Mouse (Mus musculus): ENCODE measurements around the gene Cacna2d1. TPM values are rescaled to one million over a fixed set of nuclear protein-coding genes. Genes with fewer than 3 reads are reported as not detected.

Cacna2d1 gene
- polyA plus RNA-seq, 1 experiment from 2014 or later = 41.9 TPM

- Histone ChIP-seq H3K9me3 (no peaks in the 10 kb centered on the region), H3K36me3 (no peaks in the 10 kb centered on the region), H3K27me3 (no peaks in the 10 kb centered on the region), H3K27ac (0 out of 2 replicates have a peak overlapping the region, but pooled peaks have one; percentile 39), H3K9ac (replicated peaks) (no peak overlapping the region), H3K4me1 (replicated peaks) (peaks cover 15% of the 10 kb centered on the region), H3K4me3 (replicated peaks) (no peak overlapping the region), H3K4me2 (replicated peaks) (no peak overlapping the region)
- 37% methylated on average over 4 of the region's 4 CpGs for WGBS
- ATAC-seq = peak; percentile 87
Observed at GRCm38 (mm10) chr5:16024626-16025417, 90.3 kb downstream of the Cacna2d1 start.

DNA sequence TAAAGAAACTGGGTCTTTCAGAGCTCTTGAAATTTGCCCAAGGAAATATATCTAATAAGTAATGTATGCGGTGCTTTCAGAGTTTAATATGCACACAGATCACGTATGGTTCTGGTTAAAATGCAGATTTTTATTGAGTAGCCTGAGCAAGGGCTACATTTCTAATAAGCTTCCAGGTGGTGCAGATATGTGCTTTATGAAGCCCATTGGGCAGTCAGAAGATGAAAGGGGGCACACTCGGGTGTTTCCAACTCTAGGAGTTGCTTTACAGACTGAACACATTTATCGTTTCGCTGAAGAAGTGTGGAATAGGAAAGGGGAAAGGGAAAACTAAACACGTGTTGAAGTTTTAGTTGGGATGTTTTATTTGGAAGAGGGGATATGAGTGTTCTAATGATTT lies 94.4 kb downstream of the Cacna2d1 start:
- Histone ChIP-seq H3K4me3 (replicated peaks) (no peak overlapping the region), H3K36me3 (no peaks in the 10 kb centered on the region), H3K9me3 (no peaks in the 10 kb centered on the region), H3K27ac (0 out of 2 replicates have a peak overlapping the region, but pooled peaks have one; percentile 44), H3K27me3 (no peaks in the 10 kb centered on the region), H3K4me2 (replicated peaks) (no peak overlapping the region), H3K4me1 (replicated peaks) (peaks cover 15% of the 10 kb centered on the region), H3K9ac (replicated peaks) (no peak overlapping the region)
- no peak for ATAC-seq
- WGBS = 63% methylated on average over 6 of the region's 6 CpGs

DNA sequence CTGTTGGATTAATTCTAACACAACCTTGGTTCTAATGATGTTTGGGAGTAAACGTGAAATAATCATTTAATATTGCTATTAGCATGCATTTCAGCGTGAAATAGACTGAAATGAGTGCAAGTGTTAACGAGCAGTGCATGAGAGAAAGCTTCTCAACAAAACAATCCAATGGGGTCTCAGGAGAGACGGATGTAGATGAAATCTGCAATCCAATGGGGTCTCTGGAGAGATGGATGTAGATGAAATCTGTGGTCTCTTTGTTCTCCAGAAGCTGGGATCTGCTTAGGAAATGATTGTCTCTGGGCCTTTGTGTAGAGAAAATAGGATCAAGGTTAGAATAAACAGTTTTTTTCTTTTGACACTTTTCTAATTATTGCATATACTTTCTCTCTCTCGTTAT lies 95.0 kb downstream of the Cacna2d1 start:
- 25% methylated on average over 5 of the region's 5 CpGs for WGBS
- Histone ChIP-seq H3K27me3 (no peaks in the 10 kb centered on the region), H3K27ac (peak overlapping the region; percentile 47)

DNA sequence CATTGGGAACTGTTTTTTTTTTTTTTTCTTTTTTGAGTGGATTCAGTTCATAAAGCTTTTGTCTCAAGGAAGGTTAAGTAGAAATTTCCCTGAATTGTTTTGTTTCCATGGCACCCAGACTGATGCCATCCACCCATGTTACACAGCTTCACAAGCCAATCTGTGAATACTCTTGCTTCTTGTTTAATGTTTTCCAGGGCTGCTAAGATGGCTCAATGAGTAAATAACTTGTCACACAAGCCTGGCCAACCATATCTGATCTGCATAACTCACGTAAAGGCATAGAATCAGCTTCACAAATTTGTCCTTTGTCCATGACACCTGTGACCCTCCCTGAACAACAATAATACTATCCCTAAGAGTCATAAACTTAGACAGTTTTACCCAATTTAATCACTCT lies 99.1 kb downstream of the Cacna2d1 start:
- Histone ChIP-seq H3K9me3 (no peaks in the 10 kb centered on the region), H3K4me3 (replicated peaks) (no peak overlapping the region), H3K4me1 (replicated peaks) (peaks cover 9% of the 10 kb centered on the region), H3K27ac (no peak overlapping the region), H3K27me3 (no peaks in the 10 kb centered on the region), H3K36me3 (no peaks in the 10 kb centered on the region), H3K9ac (replicated peaks) (no peak overlapping the region), H3K4me2 (replicated peaks) (no peak overlapping the region)
- 57% methylated on average over 1 of the region's 1 CpGs for WGBS
- no peak for ATAC-seq

More for the DNA sequence above, 95.0 kb downstream of the Cacna2d1 start:
- peaks cover 14% of the 10 kb centered on the region for H3K4me1 ChIP-seq (replicated peaks)
- H3K4me2 ChIP-seq (replicated peaks) = no peak overlapping the region
- H3K9me3 ChIP-seq = no peaks in the 10 kb centered on the region
- no peak overlapping the region for H3K4me3 ChIP-seq (replicated peaks)
- H3K36me3 ChIP-seq = no peaks in the 10 kb centered on the region
- no peak overlapping the region for H3K9ac ChIP-seq (replicated peaks)
- ATAC-seq = no peak

DNA sequence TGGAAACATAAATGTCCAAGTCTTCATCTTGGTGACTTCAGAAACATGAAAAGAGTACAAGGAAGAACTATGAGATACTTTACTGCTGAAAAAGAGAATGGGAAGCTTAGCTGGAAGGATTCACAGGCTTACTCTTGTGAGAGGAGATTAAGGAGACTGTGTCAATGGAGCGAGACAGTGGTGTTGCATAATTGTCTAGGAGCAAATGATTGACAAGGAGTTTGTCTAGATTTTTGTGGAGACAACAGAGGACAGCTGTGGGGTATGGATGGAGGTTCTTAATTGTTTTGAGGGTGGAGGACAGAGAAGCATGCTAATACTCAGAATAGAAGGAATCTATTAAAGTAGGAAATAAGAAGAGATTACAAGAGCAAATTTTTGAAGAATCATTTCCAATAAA lies 100.8 kb downstream of the Cacna2d1 start:
- Histone ChIP-seq H3K4me3 (replicated peaks) (no peak overlapping the region), H3K9me3 (no peaks in the 10 kb centered on the region), H3K9ac (replicated peaks) (no peak overlapping the region), H3K4me1 (replicated peaks) (0 out of 2 replicates have a peak, but pooled peaks cover 3% of the 10 kb centered on the region), H3K36me3 (no peaks in the 10 kb centered on the region), H3K27ac (no peak overlapping the region), H3K27me3 (no peaks in the 10 kb centered on the region), H3K4me2 (replicated peaks) (no peak overlapping the region)
- 13% methylated on average over 1 of the region's 1 CpGs for WGBS
- no peak for ATAC-seq

DNA sequence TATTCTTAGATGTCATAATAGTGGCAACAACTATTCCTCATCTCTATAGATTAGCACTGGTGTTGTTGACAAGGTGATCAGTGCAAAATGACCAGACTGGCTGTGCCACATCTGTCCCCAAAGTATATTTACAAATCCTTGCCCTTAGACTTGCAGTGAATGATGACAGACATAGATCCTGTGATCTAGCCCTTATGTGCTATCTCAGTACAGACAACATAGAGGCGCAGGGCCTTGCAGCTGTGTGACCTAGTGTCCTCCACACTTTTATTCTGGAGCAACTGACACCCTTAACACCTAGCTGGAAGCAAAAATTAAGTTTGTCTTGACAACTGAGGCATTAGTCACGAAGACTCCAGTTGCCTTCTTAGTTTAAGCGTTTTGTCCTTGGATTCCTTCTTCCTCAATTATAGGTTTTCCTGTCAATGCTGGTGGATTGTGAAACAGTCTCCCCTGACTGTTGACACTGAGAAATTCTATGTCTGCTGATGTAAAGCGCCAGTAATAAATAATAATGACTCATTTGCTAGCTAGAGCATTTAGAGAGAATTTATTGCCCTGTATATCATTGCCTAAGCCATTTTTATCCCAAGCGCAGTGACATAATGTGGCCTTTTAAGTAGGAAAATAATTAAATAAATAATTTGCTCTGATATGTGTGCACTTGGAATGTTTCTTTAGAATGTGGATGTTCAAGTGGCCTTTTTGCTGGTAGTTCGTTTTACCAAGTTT lies 110.8 kb downstream of the Cacna2d1 start:
- H3K9ac ChIP-seq (replicated peaks) = no peak overlapping the region
- no peaks in the 10 kb centered on the region for H3K36me3 ChIP-seq
- no peaks in the 10 kb centered on the region for H3K9me3 ChIP-seq
- H3K27me3 ChIP-seq = no peaks in the 10 kb centered on the region
- ATAC-seq = no peak
- no peak overlapping the region for H3K4me3 ChIP-seq (replicated peaks)
- no peak overlapping the region for H3K27ac ChIP-seq
- peaks cover 7% of the 10 kb centered on the region for H3K4me1 ChIP-seq (replicated peaks)
- no peak overlapping the region for H3K4me2 ChIP-seq (replicated peaks)
- 91% methylated on average over 6 of the region's 6 CpGs for WGBS

DNA sequence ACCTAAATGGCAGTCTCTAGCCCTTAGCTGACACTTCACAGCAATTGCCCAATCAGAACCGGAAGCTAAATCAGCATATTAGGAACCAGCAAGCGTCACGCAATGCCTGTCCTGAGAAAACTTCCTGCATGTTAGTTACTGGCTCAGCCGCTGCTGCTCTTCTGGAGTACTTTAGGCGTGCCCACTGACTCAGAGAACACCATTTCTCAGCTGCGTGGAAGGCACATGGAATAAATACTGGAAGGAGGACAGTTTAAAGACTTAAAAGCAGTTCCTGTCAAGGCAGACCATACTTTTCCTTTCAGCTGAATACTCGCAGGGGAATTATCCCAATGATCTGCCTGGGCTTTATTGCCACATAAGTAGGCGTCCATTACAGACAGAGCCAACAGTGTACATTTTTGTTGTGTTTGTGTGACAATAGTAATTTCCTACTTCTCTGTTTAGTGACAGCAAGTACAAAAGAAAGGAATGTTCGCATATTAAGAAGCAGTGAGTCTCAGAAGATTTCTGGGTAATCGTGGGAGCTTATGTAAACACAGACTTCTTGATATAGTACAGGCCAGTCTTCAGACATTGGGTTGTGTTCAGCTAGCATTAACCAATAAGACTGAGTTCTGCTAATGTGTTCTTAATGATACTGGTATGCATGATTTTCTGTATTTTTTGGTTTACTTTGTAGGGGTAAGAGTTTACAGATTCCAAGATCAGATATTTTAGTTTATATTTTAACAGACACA lies 113.1 kb downstream of the Cacna2d1 start:
- no peak overlapping the region for H3K27ac ChIP-seq
- no peak overlapping the region for H3K4me2 ChIP-seq (replicated peaks)
- no peak for ATAC-seq
- 74% methylated on average over 10 of the region's 10 CpGs for WGBS
- no peak overlapping the region for H3K9ac ChIP-seq (replicated peaks)
- no peak overlapping the region for H3K4me3 ChIP-seq (replicated peaks)
- no peaks in the 10 kb centered on the region for H3K27me3 ChIP-seq
- no peaks in the 10 kb centered on the region for H3K9me3 ChIP-seq
- H3K36me3 ChIP-seq = no peaks in the 10 kb centered on the region
- peaks cover 7% of the 10 kb centered on the region for H3K4me1 ChIP-seq (replicated peaks)

DNA sequence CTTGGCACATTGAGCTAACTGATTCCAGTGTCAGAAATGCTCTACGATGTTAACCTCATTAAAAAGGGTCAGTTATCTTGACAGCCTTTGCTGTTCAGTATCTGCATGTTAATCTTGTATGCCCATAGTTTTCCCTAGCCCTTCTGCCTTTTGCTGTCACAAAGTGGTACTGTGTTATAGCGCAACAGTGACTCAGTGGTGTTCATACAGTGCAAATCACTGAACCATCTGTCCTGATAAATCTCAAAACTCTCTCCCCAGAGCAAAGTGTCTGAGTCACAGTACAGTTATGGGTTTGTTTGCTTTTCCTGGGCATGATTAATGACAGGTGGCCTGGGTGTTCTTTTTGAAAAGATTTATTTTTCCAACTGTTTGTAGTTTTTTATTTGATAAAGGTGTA lies 122.3 kb downstream of the Cacna2d1 start:
- WGBS = 65% methylated on average over 2 of the region's 2 CpGs
- Histone ChIP-seq H3K9ac (replicated peaks) (no peak overlapping the region), H3K9me3 (no peaks in the 10 kb centered on the region), H3K36me3 (no peaks in the 10 kb centered on the region), H3K4me3 (replicated peaks) (no peak overlapping the region), H3K27ac (no peak overlapping the region), H3K27me3 (no peaks in the 10 kb centered on the region), H3K4me2 (replicated peaks) (no peak overlapping the region), H3K4me1 (replicated peaks) (0 out of 2 replicates have a peak, but pooled peaks cover 8% of the 10 kb centered on the region)
- ATAC-seq = no peak

DNA sequence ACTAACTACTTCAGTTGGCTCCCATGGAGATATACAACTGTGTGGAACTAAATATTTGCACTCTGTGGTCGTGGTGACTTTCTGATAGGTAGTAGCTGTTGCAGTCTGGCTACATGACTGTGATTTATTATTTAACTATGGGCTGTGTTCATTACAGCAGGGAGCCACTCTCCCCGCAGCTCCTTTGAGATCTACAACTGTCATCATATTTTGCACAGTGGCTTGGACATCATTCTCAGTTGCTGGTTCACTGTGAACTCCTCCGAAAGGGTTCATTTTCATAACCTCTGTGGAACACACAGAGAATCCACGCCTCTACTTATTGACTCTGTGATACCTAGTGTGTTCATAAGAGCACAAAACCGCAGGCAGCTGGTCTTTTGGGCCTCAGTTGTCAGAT lies 128.3 kb downstream of the Cacna2d1 start:
- Histone ChIP-seq H3K4me3 (replicated peaks) (no peak overlapping the region), H3K27ac (peak overlapping the region; percentile 58), H3K9ac (replicated peaks) (no peak overlapping the region), H3K9me3 (no peaks in the 10 kb centered on the region), H3K4me1 (replicated peaks) (peaks cover 14% of the 10 kb centered on the region), H3K4me2 (replicated peaks) (no peak overlapping the region), H3K36me3 (no peaks in the 10 kb centered on the region), H3K27me3 (no peaks in the 10 kb centered on the region)
- WGBS = 31% methylated on average over 5 of the region's 5 CpGs
- ATAC-seq = peak; percentile 77; the same call in 1 of the 2 replicates

- Histone ChIP-seq H3K4me3 (replicated peaks) (no peak overlapping the region), H3K27me3 (no peaks in the 10 kb centered on the region), H3K9ac (replicated peaks) (no peak overlapping the region), H3K4me1 (replicated peaks) (peaks cover 14% of the 10 kb centered on the region), H3K4me2 (replicated peaks) (no peak overlapping the region), H3K36me3 (no peaks in the 10 kb centered on the region), H3K9me3 (no peaks in the 10 kb centered on the region), H3K27ac (no peak overlapping the region)
- peak; percentile 55; the same call in 1 of the 2 replicates for ATAC-seq
Observed at GRCm38 (mm10) chr5:16063273-16063672, 128.8 kb downstream of the Cacna2d1 start.

- H3K27me3 ChIP-seq = no peaks in the 10 kb centered on the region
- H3K9me3 ChIP-seq = no peaks in the 10 kb centered on the region
- no peak for ATAC-seq
- H3K9ac ChIP-seq (replicated peaks) = no peak overlapping the region
- H3K27ac ChIP-seq = no peak overlapping the region; the same call in 1 of the 2 replicates
- 75% methylated on average over 3 of the region's 3 CpGs for WGBS
- H3K36me3 ChIP-seq = no peaks in the 10 kb centered on the region
- H3K4me3 ChIP-seq (replicated peaks) = no peak overlapping the region
- no peak overlapping the region for H3K4me2 ChIP-seq (replicated peaks)
- H3K4me1 ChIP-seq (replicated peaks) = peaks cover 14% of the 10 kb centered on the region
Observed at GRCm38 (mm10) chr5:16063949-16064348, 129.5 kb downstream of the Cacna2d1 start.

DNA sequence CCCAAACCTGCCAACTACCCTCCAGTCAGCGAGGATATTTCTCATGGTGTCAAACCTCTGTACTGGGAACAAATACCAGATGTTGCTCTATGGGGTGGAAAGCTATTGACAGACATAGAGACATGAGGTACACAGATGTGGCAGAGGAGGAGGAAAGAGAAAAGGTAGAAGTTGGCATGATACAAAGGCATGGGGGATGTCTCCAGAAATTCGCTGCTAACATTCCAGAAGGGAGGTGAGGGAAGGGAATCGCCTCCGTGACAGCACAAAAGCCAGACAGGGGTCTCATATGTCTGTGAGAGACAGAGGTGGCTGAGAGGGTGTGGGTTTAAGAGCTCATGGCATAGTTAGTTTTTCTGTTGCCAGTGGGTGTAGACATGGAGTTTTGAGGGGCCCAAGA lies 131.3 kb downstream of the Cacna2d1 start:
- Histone ChIP-seq H3K4me1 (replicated peaks) (peaks cover 14% of the 10 kb centered on the region), H3K27ac (no peak overlapping the region), H3K4me3 (replicated peaks) (no peak overlapping the region), H3K36me3 (no peaks in the 10 kb centered on the region), H3K27me3 (no peaks in the 10 kb centered on the region), H3K9ac (replicated peaks) (no peak overlapping the region), H3K4me2 (replicated peaks) (no peak overlapping the region), H3K9me3 (no peaks in the 10 kb centered on the region)
- WGBS = 86% methylated on average over 4 of the region's 4 CpGs
- ATAC-seq = no peak
